Mouse (Mus musculus) kidney, adult 2 months (tissue): ENCODE data around the gene Gstt2.

Experiments used
- CTCF ChIP-seq: fragments of 200-500 bp; conservative IDR thresholded peaks from 2 replicates; pipeline ENCODE4 v1.5.1; 2011; ENCODE audit warnings: low read depth, mild to moderate bottlenecking, control low read depth, low read length, moderate library complexity, mixed read lengths; ENCODE audit not compliant: insufficient read depth, insufficient read length
- POLR2A ChIP-seq: fragments of 200-500 bp; IDR thresholded peaks from one replicate; pipeline ENCODE4 v1.6.1; 2011; ENCODE audit warnings: low read depth, low read length, control low read depth

DNA sequence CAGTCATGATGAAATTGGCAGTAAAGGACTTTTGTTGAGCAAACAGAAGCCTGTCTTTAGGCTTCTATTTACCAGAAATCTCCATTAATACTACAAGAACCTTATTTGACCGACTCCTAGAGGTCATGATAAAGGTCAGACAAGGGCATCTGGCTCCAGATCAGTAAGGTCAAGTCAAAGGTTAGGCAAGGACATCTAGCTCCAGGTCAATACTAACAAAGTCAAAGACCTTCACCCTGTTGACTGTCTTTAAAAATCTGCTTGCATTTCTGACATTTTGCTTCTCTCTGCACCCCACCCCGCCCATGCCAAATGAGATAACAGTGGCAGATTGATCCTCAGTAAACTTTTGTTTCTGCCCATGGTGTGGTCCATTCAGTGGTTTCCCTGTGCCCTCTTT is 33.0 kb downstream of the Gstt2 start:
- TF ChIP-seq CTCF: no peak
- TF ChIP-seq POLR2A: no peak
